Mouse (Mus musculus): ENCODE results near the gene Hexa.

DNA sequence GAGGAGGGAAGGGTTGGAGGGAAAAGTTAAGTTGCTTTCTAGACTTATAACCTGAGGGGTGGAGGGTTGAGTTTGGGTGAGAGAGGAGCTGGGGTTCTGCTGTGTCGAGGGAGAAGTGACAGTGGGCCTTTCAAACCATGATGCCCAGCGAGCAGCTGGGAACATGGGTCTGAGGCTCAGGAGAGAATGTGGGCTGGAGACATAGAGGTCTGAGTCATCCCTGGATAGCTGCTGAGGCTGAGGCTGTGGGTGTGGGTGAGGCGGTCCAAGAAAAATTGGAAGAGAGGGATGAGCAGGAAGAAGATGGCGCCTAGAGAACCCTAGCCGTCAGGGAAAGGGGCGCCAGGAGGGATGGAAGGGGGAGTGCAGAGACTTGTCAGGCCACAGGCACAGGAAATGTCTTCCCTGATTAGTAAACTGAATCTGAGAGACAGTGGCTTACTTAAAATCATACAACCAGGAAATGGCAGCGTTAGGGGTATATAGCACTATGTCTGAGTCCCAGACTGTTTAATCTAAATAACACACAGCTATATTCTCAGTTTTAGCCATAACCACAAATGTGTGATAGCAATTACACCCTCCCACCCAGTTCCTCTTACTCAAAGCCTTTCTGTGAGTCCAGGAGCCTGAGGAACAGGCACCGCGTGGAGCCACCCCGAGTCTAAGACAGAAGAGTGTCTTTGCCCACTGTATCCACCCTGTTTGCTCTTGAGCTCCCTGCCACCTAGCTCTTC is 50.5 kb downstream of the Hexa start:
- no peak for TF ChIP-seq POLR2A (IDR thresholded peaks at IDR 0.05; ENCODE audit: borderline replicate concordance, control insufficient read depth, low read depth, low read length)
- TF ChIP-seq CTCF (IDR thresholded peaks at IDR 0.05; ENCODE audit: control insufficient read depth, insufficient read depth, low read length), result no peak
